Mouse (Mus musculus) lung, postnatal 0 days (tissue): ENCODE data around the gene Krtap4-9.
"Not testable (repeated sequence)": the region's sequence is repeated elsewhere in the genome, so short reads cannot be mapped to it uniquely, and the experiment has no call there.

Experiments
- CTCF ChIP-seq: IDR thresholded peaks from 2 replicates; pipeline ENCODE4 v1.5.1; 2016; ENCODE audit warnings: antibody characterized with exemption, mild to moderate bottlenecking
- EP300 ChIP-seq: IDR thresholded peaks from 2 replicates; pipeline ENCODE4 v1.6.1; 2016; ENCODE audit warnings: antibody characterized with exemption, mild to moderate bottlenecking, control low read depth

DNA sequence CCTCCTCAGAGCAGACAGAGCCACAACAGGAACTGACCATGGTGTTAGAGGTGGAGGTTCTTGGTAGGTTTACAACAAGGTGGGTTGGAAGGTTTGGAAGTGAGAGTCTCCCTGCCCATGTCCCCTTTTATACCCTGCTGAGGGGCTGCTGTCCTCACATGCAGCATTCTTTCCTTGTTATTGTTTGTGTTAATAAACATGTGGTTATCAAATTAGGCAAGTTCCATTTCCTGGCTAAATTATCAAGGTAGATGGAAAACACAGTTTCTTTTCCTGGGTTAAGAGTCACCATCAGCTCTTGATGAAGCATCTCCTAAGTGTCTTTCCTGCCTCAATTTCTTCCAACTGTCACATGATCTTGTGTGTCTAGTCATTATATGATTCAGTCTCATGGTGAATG, 12.2 kb upstream of the Krtap4-9 start, which contains the start of gene Gm11595:
- TF ChIP-seq CTCF, EP300: not testable (repeated sequence)
